Mouse (Mus musculus): Measurements from ENCODE around the gene Gm20855.
"Not testable (repeated sequence)": the region's sequence is repeated elsewhere in the genome, so short reads cannot be mapped to it uniquely, and the experiment has no call there.

Gm20855 gene

DNA sequence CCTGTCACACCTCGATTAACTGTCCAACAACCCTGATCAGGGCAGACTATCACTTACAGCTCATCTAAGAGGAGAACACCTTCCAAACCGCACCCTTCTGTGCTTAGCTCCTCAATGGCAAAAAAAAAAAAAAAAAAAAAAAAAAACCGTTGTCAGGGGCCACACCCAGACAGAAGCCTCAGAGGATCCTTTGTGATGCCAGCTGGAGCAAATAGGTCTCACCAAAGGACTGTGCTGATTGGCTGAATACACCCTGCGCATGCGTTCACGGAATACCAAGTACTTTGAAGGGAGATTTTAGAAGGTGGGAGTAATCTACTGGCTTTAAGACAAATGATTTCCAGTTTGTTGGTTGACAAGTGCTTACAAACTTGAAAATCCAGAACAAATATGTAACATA is at the start of gene Gm20855:
Gene Gm20855 (minus strand): TSS at position 101 of the 400 bp plus-strand sequence.
- not testable (repeated sequence) for DNase-seq (ENCODE audit: low spot score in 2 of 2)

Measured in heart, adult 9 months (tissue).